Mouse (Mus musculus): ENCODE results near the gene BC017158. TPM values are rescaled to one million over a fixed set of nuclear protein-coding genes. Genes with fewer than 3 reads are reported as not detected.

Gene BC017158
- 4.4 TPM for polyA plus RNA-seq (2014; fragmentation: Illumina TruSeq; extraction: RNeasy Lipid Tissue Mini Kit (QIAGEN cat#74804); ENCODE audit: low read depth, low replicate concordance)

GRCm38 (mm10) chr7:128297617-128298480 lies at the start of gene BC017158:
Gene BC017158, minus strand, starts transcription at chr7:128298170.

DNA sequence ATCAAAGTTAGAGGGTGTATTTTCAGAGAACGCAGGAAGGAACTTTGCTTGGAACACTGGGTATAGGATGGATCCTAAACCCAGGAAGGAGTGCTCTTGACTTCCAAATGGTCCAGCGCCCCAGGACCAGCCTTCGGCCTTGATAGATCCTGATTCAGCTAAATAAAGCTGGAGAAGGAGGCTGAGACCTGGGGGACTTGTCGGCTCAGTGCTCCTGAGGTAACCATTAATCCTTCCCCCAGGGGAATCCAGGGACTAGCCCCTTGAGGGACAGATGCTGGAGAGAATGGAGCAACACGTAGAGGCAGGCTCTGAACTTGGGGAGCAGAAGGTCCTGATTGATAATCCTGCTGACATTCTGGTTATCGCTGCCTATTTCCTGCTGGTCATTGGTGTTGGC lies 32.6 kb downstream of the BC017158 start, which contains the start of gene Slc5a2:
Gene Slc5a2 (plus strand): TSS at position 247 of the 400 bp plus-strand sequence.

GRCm38 (mm10) chr7:128246496-128247391 lies 51.2 kb downstream of the BC017158 start, which contains the start of gene Tgfb1i1:
Gene Tgfb1i1, plus strand, starts transcription at chr7:128246812.

GRCm38 (mm10) chr7:128237927-128238778 lies 59.8 kb downstream of the BC017158 start, which contains the start of gene 9130023H24Rik:
Gene 9130023H24Rik, minus strand, starts transcription at chr7:128238031.

GRCm38 (mm10) chr7:128236856-128237592 lies 60.9 kb downstream of the BC017158 start, which contains the start of gene Armc5:
Gene Armc5, plus strand, starts transcription at chr7:128237342.

Other genes starting within 250 kb of the BC017158 start
- gene Itgam, start 235.5 kb downstream of the BC017158 start, polyA plus RNA-seq (2014; fragmentation: Illumina TruSeq; extraction: RNeasy Lipid Tissue Mini Kit (QIAGEN cat#74804); ENCODE audit: low read depth, low replicate concordance) = 0.69 TPM
- gene Gm49368, start 235.5 kb downstream of the BC017158 start, polyA plus RNA-seq (2014; fragmentation: Illumina TruSeq; extraction: RNeasy Lipid Tissue Mini Kit (QIAGEN cat#74804); ENCODE audit: low read depth, low replicate concordance) = not detected
- 0.93 TPM for gene Itgax, start 168.6 kb downstream of the BC017158 start, polyA plus RNA-seq (2014; fragmentation: Illumina TruSeq; extraction: RNeasy Lipid Tissue Mini Kit (QIAGEN cat#74804); ENCODE audit: low read depth, low replicate concordance)
- not detected for gene Itgad, start 143.8 kb downstream of the BC017158 start, polyA plus RNA-seq (2014; fragmentation: Illumina TruSeq; extraction: RNeasy Lipid Tissue Mini Kit (QIAGEN cat#74804); ENCODE audit: low read depth, low replicate concordance)
- gene Cox6a2, start 91.8 kb downstream of the BC017158 start, polyA plus RNA-seq (2014; fragmentation: Illumina TruSeq; extraction: RNeasy Lipid Tissue Mini Kit (QIAGEN cat#74804); ENCODE audit: low read depth, low replicate concordance) = not detected
- 1.2 TPM for gene Armc5, start 60.8 kb downstream of the BC017158 start, polyA plus RNA-seq (2014; fragmentation: Illumina TruSeq; extraction: RNeasy Lipid Tissue Mini Kit (QIAGEN cat#74804); ENCODE audit: low read depth, low replicate concordance)
- 7.5 TPM for gene 9130023H24Rik, start 60.1 kb downstream of the BC017158 start, polyA plus RNA-seq (2014; fragmentation: Illumina TruSeq; extraction: RNeasy Lipid Tissue Mini Kit (QIAGEN cat#74804); ENCODE audit: low read depth, low replicate concordance)
- gene Tgfb1i1, start 51.4 kb downstream of the BC017158 start, polyA plus RNA-seq (2014; fragmentation: Illumina TruSeq; extraction: RNeasy Lipid Tissue Mini Kit (QIAGEN cat#74804); ENCODE audit: low read depth, low replicate concordance) = 1.3 TPM
- gene Slc5a2, start 32.5 kb downstream of the BC017158 start, polyA plus RNA-seq (2014; fragmentation: Illumina TruSeq; extraction: RNeasy Lipid Tissue Mini Kit (QIAGEN cat#74804); ENCODE audit: low read depth, low replicate concordance) = 27.4 TPM
- 4.5 TPM for gene Rgs10, start 120.6 kb upstream of the BC017158 start, polyA plus RNA-seq (2014; fragmentation: Illumina TruSeq; extraction: RNeasy Lipid Tissue Mini Kit (QIAGEN cat#74804); ENCODE audit: low read depth, low replicate concordance)
- 100 TPM for gene Tial1, start 163.5 kb upstream of the BC017158 start, polyA plus RNA-seq (2014; fragmentation: Illumina TruSeq; extraction: RNeasy Lipid Tissue Mini Kit (QIAGEN cat#74804); ENCODE audit: low read depth, low replicate concordance)
- 8.2 TPM for gene Bag3, start 225.4 kb upstream of the BC017158 start, polyA plus RNA-seq (2014; fragmentation: Illumina TruSeq; extraction: RNeasy Lipid Tissue Mini Kit (QIAGEN cat#74804); ENCODE audit: low read depth, low replicate concordance)

Measured in kidney, adult 10 weeks (tissue).